Mouse (Mus musculus): ENCODE results near the gene Serp1. TPM values are rescaled to one million over a fixed set of nuclear protein-coding genes. Genes with fewer than 3 reads are reported as not detected.
"Not testable (repeated sequence)": the region's sequence is repeated elsewhere in the genome, so short reads cannot be mapped to it uniquely, and the experiment has no call there.

Gene Serp1
- polyA plus RNA-seq, 1 experiment = 47.8 TPM

GRCm38 (mm10) chr3:58508020-58508750 is 17.5 kb downstream of the Serp1 start:
- no peak for DNase-seq (ENCODE audit: low read depth)

GRCm38 (mm10) chr3:58504676-58505075 is 21.0 kb downstream of the Serp1 start:
- DNase-seq (ENCODE audit: low read depth) = no peak

- DNase-seq (ENCODE audit: low read depth) = no peak
Measured at GRCm38 (mm10) chr3:58503720-58504333, 21.9 kb downstream of the Serp1 start.

GRCm38 (mm10) chr3:58501961-58502360 is 23.7 kb downstream of the Serp1 start:
- DNase-seq (ENCODE audit: low read depth) = no peak

GRCm38 (mm10) chr3:58493621-58494020 is 32.1 kb downstream of the Serp1 start:
- DNase-seq (ENCODE audit: low read depth) = no peak

- DNase-seq (ENCODE audit: low read depth) = no peak
Measured at GRCm38 (mm10) chr3:58490787-58491186, 34.9 kb downstream of the Serp1 start.

- DNase-seq (ENCODE audit: low read depth) = no peak
Measured at GRCm38 (mm10) chr3:58487999-58488775, 37.5 kb downstream of the Serp1 start.

- DNase-seq (ENCODE audit: low read depth) = no peak
Measured at GRCm38 (mm10) chr3:58487121-58487520, 38.6 kb downstream of the Serp1 start.

- no peak for DNase-seq (ENCODE audit: low read depth)
Measured at GRCm38 (mm10) chr3:58485883-58486282, 39.8 kb downstream of the Serp1 start.

GRCm38 (mm10) chr3:58478755-58479455 is 46.8 kb downstream of the Serp1 start:
- no peak for DNase-seq (ENCODE audit: low read depth)

- DNase-seq (ENCODE audit: low read depth) = not testable (repeated sequence)
Measured at GRCm38 (mm10) chr3:58475298-58475697, 50.4 kb downstream of the Serp1 start.

Other genes with a start within 250 kb of the Serp1 start
- gene Tsc22d2, start 111.2 kb downstream of the Serp1 start, polyA plus RNA-seq (2012; rRNA removed) = 12.8 and 17.0 TPM in 2 replicates
- gene Eif2a, start 71 bp downstream of the Serp1 start, polyA plus RNA-seq (2012; rRNA removed) = 13.1 and 15.0 TPM in 2 replicates
- gene Selenot, start 50.7 kb upstream of the Serp1 start, polyA plus RNA-seq (2012; rRNA removed) = 50.6 and 50.7 TPM in 2 replicates
- 0.92 and 0.93 TPM in 2 replicates for gene Erich6, start 111.3 kb upstream of the Serp1 start, polyA plus RNA-seq (2012; rRNA removed)
- 11.3 and 14.0 TPM in 2 replicates for gene Siah2, start 166.5 kb upstream of the Serp1 start, polyA plus RNA-seq (2012; rRNA removed)

Data from gonadal fat pad, adult 2 months (tissue).